ENCODE assay signal across 23 mouse cellular contexts in genomic region chr9:119145638-119146037, GRCm38 (mm10). TPM values are rescaled to one million over a fixed set of nuclear protein-coding genes. Genes with fewer than 3 reads are reported as not detected.
"Had no signal": no experiment of that assay in that cellular context is flagged by ENCODE, and none has a peak within 500 bp of the region (broad histone marks: within the 10 kb centered on the region; RNA-seq: fewer than 3 reads in every experiment).

No protein-coding gene starts in this region.

- H3K4me3 ChIP-seq: neural tube, embryonic 15.5 days; stomach, embryonic 15.5 days had no signal

- H3K27me3 ChIP-seq: neural tube, embryonic 15.5 days; stomach, embryonic 15.5 days had no signal

- H3K4me2 ChIP-seq: neural tube, embryonic 15.5 days; stomach, embryonic 15.5 days had no signal

- H3K27ac ChIP-seq: neural tube, embryonic 15.5 days; stomach, embryonic 15.5 days; stomach, postnatal 0 days had no signal

- H3K9me3 ChIP-seq: neural tube, embryonic 15.5 days; stomach, embryonic 15.5 days had no signal

- H3K4me1 ChIP-seq: neural tube, embryonic 15.5 days; stomach, embryonic 15.5 days had no signal

- DNase-seq: retina, postnatal 1 day; right cerebral cortex, adult 18-20 months; right cerebral cortex, postnatal 14 days; right cerebral cortex, postnatal 25 days; right cerebral cortex, postnatal 4 days; spleen, adult 18-20 months; thymus, adult 18-20 months; thymus, adult 2 months; thymus, postnatal 14 days; thymus, postnatal 25 days; thymus, postnatal 36 days; thymus, postnatal 4 days had no signal

- H3K9ac ChIP-seq: neural tube, embryonic 15.5 days; stomach, embryonic 15.5 days had no signal

- H3K36me3 ChIP-seq: neural tube, embryonic 15.5 days; stomach, embryonic 15.5 days had no signal

RNA-seq across cellular contexts. Expression of gene Acaa1b, which starts 11.3 kb away (rescaled TPM):
- total RNA-seq: neutrophil, adult 5-6 weeks had no signal

RNA-seq across cellular contexts. Expression of gene Gm47289, which starts 13.3 kb away (rescaled TPM):
- total RNA-seq: neutrophil, adult 5-6 weeks had no signal
- polyA plus RNA-seq: neural tube, embryonic 14.5 days; neural tube, embryonic 15.5 days; small intestine, adult 2 months; spleen, adult 2 months; stomach, embryonic 14.5 days; stomach, embryonic 15.5 days; stomach, embryonic 16.5 days; stomach, postnatal 0 days; testis, adult 2 months; thymus, adult 2 months; thymus, postnatal 0 days had no signal

RNA-seq across cellular contexts. Expression of gene Dlec1, which starts 43.4 kb away (rescaled TPM):
- total RNA-seq: neutrophil, adult 5-6 weeks had no signal
